Mouse (Mus musculus) bone marrow, adult 2 months (tissue): ENCODE data around the gene Atp2b2.

ENCODE experiments used
- CTCF ChIP-seq: fragments of 200-500 bp; IDR thresholded peaks from 2 replicates; pipeline ENCODE4 v1.5.1; 2011; ENCODE audit warnings: low read length, control low read depth; ENCODE audit not compliant: control insufficient read depth, insufficient read depth
- POLR2A ChIP-seq: fragments of 200-500 bp; IDR thresholded peaks from 2 replicates; pipeline ENCODE4 v1.6.1; 2011; ENCODE audit warnings: low read depth, mild to moderate bottlenecking, control low read depth, low read length, borderline replicate concordance; ENCODE audit not compliant: control insufficient read depth

DNA sequence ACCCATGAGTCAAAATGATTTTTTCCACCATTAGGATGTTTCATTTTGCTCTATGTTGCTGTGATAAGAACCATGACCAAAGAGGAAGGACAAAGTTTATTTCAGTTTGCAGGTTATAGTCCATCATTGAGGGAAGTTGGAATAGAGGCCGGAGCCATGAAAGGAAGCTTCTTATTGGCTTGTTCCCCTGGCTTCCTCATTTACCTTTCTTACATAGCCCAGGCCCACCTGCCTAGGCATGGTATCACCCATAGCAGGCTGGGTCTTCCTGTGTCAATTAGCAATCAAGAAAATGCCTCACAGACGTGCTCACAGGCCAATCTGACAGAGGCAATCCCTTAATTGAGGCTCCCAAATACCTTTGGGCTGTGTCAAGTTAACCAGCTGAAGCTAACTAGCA is 18.6 kb downstream of the Atp2b2 start:
- TF ChIP-seq POLR2A: no peak
- no peak for TF ChIP-seq CTCF
